Mouse (Mus musculus) liver, postnatal 0 days (tissue): ENCODE data around the gene Pex26.

Experiments
- CTCF ChIP-seq: sonication (generic); IDR thresholded peaks from 2 replicates; pipeline ENCODE4 v1.5.1; 2016; ENCODE audit warnings: antibody characterized with exemption, low read depth
- EP300 ChIP-seq: IDR thresholded peaks from 2 replicates; pipeline ENCODE4 v1.6.1; 2016; ENCODE audit warnings: antibody characterized with exemption, low read depth, mild to moderate bottlenecking

DNA sequence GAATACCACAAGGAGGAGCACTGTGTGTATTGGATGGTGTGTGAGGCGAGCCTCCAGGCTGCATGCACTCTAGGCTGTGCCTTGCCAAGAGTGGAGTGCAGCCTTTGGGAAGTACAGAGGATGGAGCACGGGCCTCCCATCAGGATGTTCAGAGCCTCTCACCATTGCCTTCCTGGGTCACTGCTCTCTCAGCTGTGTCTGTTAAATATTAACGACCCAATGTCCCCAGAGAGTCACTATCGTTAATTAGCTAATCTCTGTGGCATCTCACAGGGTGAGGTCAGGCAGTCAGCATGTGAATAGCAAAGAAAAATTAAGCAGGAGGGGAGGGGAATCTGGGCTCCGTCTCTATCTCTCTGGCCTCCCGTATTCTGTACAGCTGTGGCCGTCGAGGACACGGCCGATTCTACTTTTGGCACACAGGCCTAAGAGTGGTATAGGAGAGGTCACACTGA is 17.3 kb upstream of the Pex26 start:
- TF ChIP-seq CTCF = no peak
- no peak for TF ChIP-seq EP300
